Mouse (Mus musculus): ENCODE measurements at regions not wholly inside any gene's neighbourhood (a gene's known extent, or its start where the extent isn't known, plus 50 kb on each side); places are given as distances from the start of the nearest gene placed in this dataset.

DNA sequence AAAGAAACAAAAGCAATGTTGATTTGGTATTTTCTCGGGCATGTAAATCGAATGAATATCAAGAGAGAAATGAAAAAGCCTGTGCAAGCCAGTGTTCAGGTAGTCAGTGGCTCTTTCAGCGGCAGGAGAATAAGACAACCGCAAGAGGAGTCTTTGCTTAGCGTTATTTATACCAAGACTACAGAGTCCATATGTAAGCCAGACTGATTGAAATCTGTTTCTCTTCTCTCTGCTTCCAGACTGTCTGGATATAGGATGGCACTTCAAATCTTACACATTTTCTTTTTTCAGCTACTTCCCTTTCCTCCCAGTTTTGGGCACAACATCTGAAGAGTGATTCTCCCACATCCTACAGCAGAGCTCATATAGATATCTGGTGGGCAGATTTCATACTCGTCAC, 105.9 kb upstream of the Tmco5 start:
- Histone ChIP-seq H3K9me3 (ENCODE audit: low read length) (no peaks in the 10 kb centered on the region), H3K27ac (ENCODE audit: low read depth, low read length) (no peak overlapping the region), H3K4me2 (ENCODE audit: low read depth, low read length, poor library complexity, severe bottlenecking) (no peak overlapping the region), H3K36me3 (ENCODE audit: insufficient read depth, low read length) (no peaks in the 10 kb centered on the region), H3K9ac (replicated peaks; ENCODE audit: low read length, poor library complexity, severe bottlenecking) (no peak overlapping the region), H3K4me3 (ENCODE audit: low read depth, low read length) (no peak overlapping the region), H3K4me1 (ENCODE audit: insufficient read depth, low read length) (no peaks in the 10 kb centered on the region), H3K27me3 (ENCODE audit: insufficient read depth, low read length) (no peaks in the 10 kb centered on the region)
- no peak for TF ChIP-seq CTCF (IDR thresholded peaks at IDR 0.05)
- DNase-seq (ENCODE audit: low spot score) (no peak), ATAC-seq (ENCODE audit: low FRiP score) (no peak)
- 82% methylated on average over 6 of the region's 6 CpGs for WGBS

DNA sequence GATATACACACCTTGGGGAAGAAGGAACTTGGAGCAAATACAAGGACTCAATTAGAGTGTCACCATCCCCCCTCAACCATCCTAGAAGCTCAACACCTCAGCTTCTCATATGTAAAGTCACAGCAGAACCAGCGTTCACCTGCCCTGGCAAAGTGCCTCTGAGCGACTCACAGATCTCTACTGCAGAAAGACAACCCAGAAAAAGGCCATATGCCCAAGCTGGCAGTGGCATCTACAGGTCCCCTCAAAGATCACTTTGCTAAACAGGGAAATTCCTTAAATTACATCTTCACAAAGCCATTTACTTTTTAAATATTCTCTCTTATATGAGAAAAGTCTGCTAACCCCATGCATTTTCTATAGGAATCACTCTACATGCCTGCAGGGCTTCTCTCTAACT, 78.3 kb upstream of the Tmco5 start:
- TF ChIP-seq CTCF (IDR thresholded peaks at IDR 0.05): no peak
- Histone ChIP-seq H3K36me3 (ENCODE audit: insufficient read depth, low read length) (no peaks in the 10 kb centered on the region), H3K27ac (ENCODE audit: low read depth, low read length) (no peak overlapping the region), H3K9ac (replicated peaks; ENCODE audit: low read length, poor library complexity, severe bottlenecking) (no peak overlapping the region), H3K4me3 (ENCODE audit: low read depth, low read length) (no peak overlapping the region), H3K4me1 (ENCODE audit: insufficient read depth, low read length) (no peaks in the 10 kb centered on the region), H3K9me3 (ENCODE audit: low read length) (no peaks in the 10 kb centered on the region), H3K27me3 (ENCODE audit: insufficient read depth, low read length) (no peaks in the 10 kb centered on the region), H3K4me2 (ENCODE audit: low read depth, low read length, poor library complexity, severe bottlenecking) (no peak overlapping the region)
- WGBS: 86% methylated on average over 2 of the region's 2 CpGs
- ATAC-seq (ENCODE audit: low FRiP score) (no peak), DNase-seq (ENCODE audit: low spot score) (no peak)

DNA sequence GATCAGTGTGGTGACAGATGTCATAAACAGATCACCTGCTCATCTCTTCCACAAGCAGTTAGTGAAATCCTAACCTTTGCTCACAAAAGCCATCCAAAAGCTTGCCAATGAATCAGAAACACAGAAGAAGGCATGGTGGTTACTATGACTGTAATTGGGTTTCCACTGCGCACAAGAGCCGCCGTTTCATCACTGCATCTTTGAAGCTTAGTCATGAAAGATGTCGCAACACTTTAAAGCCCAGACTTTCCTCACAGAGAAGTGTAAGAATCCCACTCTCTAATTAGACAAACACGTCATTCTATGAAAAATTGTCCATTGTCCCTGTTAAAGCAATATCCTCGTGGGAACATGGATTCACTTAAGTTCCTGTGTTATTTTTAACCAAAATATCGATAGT, 76.9 kb upstream of the Tmco5 start:
- Histone ChIP-seq H3K36me3 (ENCODE audit: insufficient read depth, low read length) (no peaks in the 10 kb centered on the region), H3K9ac (replicated peaks; ENCODE audit: low read length, poor library complexity, severe bottlenecking) (no peak overlapping the region), H3K4me2 (ENCODE audit: low read depth, low read length, poor library complexity, severe bottlenecking) (no peak overlapping the region), H3K27me3 (ENCODE audit: insufficient read depth, low read length) (no peaks in the 10 kb centered on the region), H3K9me3 (ENCODE audit: low read length) (no peaks in the 10 kb centered on the region), H3K27ac (ENCODE audit: low read depth, low read length) (no peak overlapping the region), H3K4me3 (ENCODE audit: low read depth, low read length) (no peak overlapping the region), H3K4me1 (ENCODE audit: insufficient read depth, low read length) (no peaks in the 10 kb centered on the region)
- TF ChIP-seq CTCF (IDR thresholded peaks at IDR 0.05): no peak
- 84% methylated on average over 7 of the region's 7 CpGs for WGBS
- ATAC-seq (ENCODE audit: low FRiP score) (no peak), DNase-seq (ENCODE audit: low spot score) (no peak)

DNA sequence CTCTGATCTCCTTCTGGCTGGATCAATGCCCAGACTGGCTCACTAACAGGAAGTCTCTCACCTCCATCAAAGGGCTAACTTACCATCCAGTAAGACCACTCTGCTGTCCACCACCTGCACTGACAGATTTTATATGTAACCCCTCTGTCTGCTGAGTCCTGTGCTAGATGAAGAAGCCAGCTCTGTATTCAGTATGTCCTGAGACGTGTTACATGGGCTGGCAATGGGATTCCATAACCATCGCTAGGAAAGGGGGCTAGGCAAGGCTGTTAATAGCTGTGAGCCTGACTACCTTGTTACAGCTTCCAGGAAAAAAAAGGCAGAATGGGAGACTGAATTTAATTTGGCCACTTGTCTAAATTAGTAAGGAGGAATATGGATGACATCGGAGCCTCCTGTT, 71.3 kb upstream of the Tmco5 start:
- Histone ChIP-seq H3K36me3 (ENCODE audit: insufficient read depth, low read length) (no peaks in the 10 kb centered on the region), H3K27me3 (ENCODE audit: insufficient read depth, low read length) (no peaks in the 10 kb centered on the region; the same call in 1 of the 2 replicates), H3K27ac (ENCODE audit: low read depth, low read length) (no peak overlapping the region), H3K4me1 (ENCODE audit: insufficient read depth, low read length) (no peaks in the 10 kb centered on the region), H3K4me2 (ENCODE audit: low read depth, low read length, poor library complexity, severe bottlenecking) (no peak overlapping the region), H3K4me3 (ENCODE audit: low read depth, low read length) (no peak overlapping the region), H3K9me3 (ENCODE audit: low read length) (no peaks in the 10 kb centered on the region), H3K9ac (replicated peaks; ENCODE audit: low read length, poor library complexity, severe bottlenecking) (no peak overlapping the region)
- DNase-seq (ENCODE audit: low spot score) (no peak), ATAC-seq (ENCODE audit: low FRiP score) (0 out of 2 replicates have a peak, but pooled peaks have one; percentile 3)
- WGBS: 33% methylated on average over 3 of the region's 3 CpGs
- no peak for TF ChIP-seq CTCF (IDR thresholded peaks at IDR 0.05)

DNA sequence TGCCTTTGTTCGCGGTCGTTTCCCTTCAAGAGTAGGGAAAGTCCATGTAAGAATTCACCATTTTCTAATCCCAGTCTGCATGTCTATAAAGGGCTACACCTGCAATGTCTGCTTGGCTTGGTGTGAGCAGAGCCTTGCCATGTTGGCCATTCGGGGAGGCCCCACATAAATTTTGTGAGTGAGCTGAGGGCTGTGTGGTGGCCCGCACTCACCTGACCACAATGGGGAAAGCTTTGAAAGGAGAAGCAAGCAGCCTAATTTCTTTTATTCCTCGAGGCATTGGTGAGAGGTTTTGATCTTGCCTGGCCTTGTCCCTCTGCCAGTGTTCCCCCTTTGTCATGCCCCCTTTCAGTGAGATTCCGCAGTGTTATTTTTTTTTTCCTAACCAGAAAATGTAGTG, 70.9 kb upstream of the Tmco5 start:
- no peak overlapping the region for H3K9ac ChIP-seq (replicated peaks; ENCODE audit: low read length, poor library complexity, severe bottlenecking)
- ATAC-seq (ENCODE audit: low FRiP score) (no peak), DNase-seq (ENCODE audit: low spot score) (no peak)
- no peaks in the 10 kb centered on the region for H3K9me3 ChIP-seq (ENCODE audit: low read length)
- 40% methylated on average over 7 of the region's 7 CpGs for WGBS
- TF ChIP-seq CTCF (IDR thresholded peaks at IDR 0.05): no peak
- no peak overlapping the region for H3K4me2 ChIP-seq (ENCODE audit: low read depth, low read length, poor library complexity, severe bottlenecking)
- no peaks in the 10 kb centered on the region; the same call in 1 of the 2 replicates for H3K27me3 ChIP-seq (ENCODE audit: insufficient read depth, low read length)
- no peak overlapping the region for H3K4me3 ChIP-seq (ENCODE audit: low read depth, low read length)
- no peak overlapping the region for H3K27ac ChIP-seq (ENCODE audit: low read depth, low read length)
- no peaks in the 10 kb centered on the region for H3K4me1 ChIP-seq (ENCODE audit: insufficient read depth, low read length)
- H3K36me3 ChIP-seq (ENCODE audit: insufficient read depth, low read length): no peaks in the 10 kb centered on the region

DNA sequence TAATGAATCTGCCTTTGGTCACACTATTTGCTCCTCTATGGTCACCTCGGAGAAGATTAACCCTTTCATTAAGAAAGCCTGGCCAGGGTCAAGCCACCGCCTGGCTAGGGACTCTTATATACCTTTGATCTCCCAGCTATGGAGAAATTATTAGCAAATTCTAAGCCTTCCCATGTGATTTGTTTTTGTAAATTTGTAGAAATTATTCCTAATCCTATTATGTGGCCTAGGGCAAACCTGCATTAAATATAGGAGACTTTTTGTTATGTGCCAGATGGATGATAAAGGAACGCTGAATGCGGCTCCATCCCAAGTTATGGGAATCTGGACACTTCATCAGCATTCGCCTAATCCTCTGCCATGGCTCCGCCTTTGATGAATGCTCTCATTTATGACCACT, 70.4 kb upstream of the Tmco5 start:
- no peaks in the 10 kb centered on the region for H3K9me3 ChIP-seq (ENCODE audit: low read length)
- H3K27ac ChIP-seq (ENCODE audit: low read depth, low read length): no peak overlapping the region
- DNase-seq (ENCODE audit: low spot score) (no peak), ATAC-seq (ENCODE audit: low FRiP score) (no peak)
- H3K36me3 ChIP-seq (ENCODE audit: insufficient read depth, low read length): no peaks in the 10 kb centered on the region
- H3K9ac ChIP-seq (replicated peaks; ENCODE audit: low read length, poor library complexity, severe bottlenecking): no peak overlapping the region
- no peaks in the 10 kb centered on the region; the same call in 1 of the 2 replicates for H3K27me3 ChIP-seq (ENCODE audit: insufficient read depth, low read length)
- H3K4me2 ChIP-seq (ENCODE audit: low read depth, low read length, poor library complexity, severe bottlenecking): no peak overlapping the region
- TF ChIP-seq CTCF (IDR thresholded peaks at IDR 0.05): no peak
- no peak overlapping the region for H3K4me3 ChIP-seq (ENCODE audit: low read depth, low read length)
- 45% methylated on average over 6 of the region's 6 CpGs for whole genome bisulfite sequencing
- no peaks in the 10 kb centered on the region for H3K4me1 ChIP-seq (ENCODE audit: insufficient read depth, low read length)
